Mouse (Mus musculus): ENCODE data around the gene Gdpd4.

The Gdpd4 gene

GRCm38 (mm10) chr7:97919742-97920141, at the start of gene Gdpd4:
Gene Gdpd4 (plus strand): TSS chr7:97919955.
- no peak for DNase-seq (ENCODE audit: low spot score in 2 of 2)

GRCm38 (mm10) chr7:97872396-97872795, 47.4 kb upstream of the Gdpd4 start:
- DNase-seq (ENCODE audit: low spot score in 2 of 2): peak in 1 of 2 experiments; percentile 14

- no peak for DNase-seq (ENCODE audit: low spot score in 2 of 2)
Measured at GRCm38 (mm10) chr7:97873317-97873716, 46.4 kb upstream of the Gdpd4 start.

- DNase-seq (ENCODE audit: low spot score in 2 of 2): no peak
Measured at GRCm38 (mm10) chr7:97877846-97878538, 41.8 kb upstream of the Gdpd4 start.

GRCm38 (mm10) chr7:97911646-97912045, 8.1 kb upstream of the Gdpd4 start:
- peak in 1 of 2 experiments; percentile 13 for DNase-seq (ENCODE audit: low spot score in 2 of 2)

- DNase-seq (ENCODE audit: low spot score in 2 of 2): no peak
Measured at GRCm38 (mm10) chr7:97914833-97915516, 4.8 kb upstream of the Gdpd4 start.

GRCm38 (mm10) chr7:97925819-97926218, 6.1 kb downstream of the Gdpd4 start:
- DNase-seq (ENCODE audit: low spot score in 2 of 2): no peak

GRCm38 (mm10) chr7:97926978-97927377, 7.2 kb downstream of the Gdpd4 start:
- DNase-seq (ENCODE audit: low spot score in 2 of 2): no peak

GRCm38 (mm10) chr7:97944485-97944884, 24.7 kb downstream of the Gdpd4 start:
- DNase-seq (ENCODE audit: low spot score in 2 of 2): no peak

GRCm38 (mm10) chr7:97972486-97972885, 52.7 kb downstream of the Gdpd4 start:
- no peak for DNase-seq (ENCODE audit: low spot score in 2 of 2)

GRCm38 (mm10) chr7:97977463-97977862, 57.7 kb downstream of the Gdpd4 start:
- DNase-seq (ENCODE audit: low spot score in 2 of 2): peak; percentile 30 to 45

GRCm38 (mm10) chr7:97984108-97984834, 64.5 kb downstream of the Gdpd4 start:
- DNase-seq (ENCODE audit: low spot score in 2 of 2): no peak

GRCm38 (mm10) chr7:98002617-98003016, 82.9 kb downstream of the Gdpd4 start:
- DNase-seq (ENCODE audit: low spot score in 2 of 2): no peak

- no peak for DNase-seq (ENCODE audit: low spot score in 2 of 2)
Measured at GRCm38 (mm10) chr7:98048101-98048824, 128.5 kb downstream of the Gdpd4 start.

GRCm38 (mm10) chr7:98051980-98052379, 132.2 kb downstream of the Gdpd4 start:
- DNase-seq (ENCODE audit: low spot score in 2 of 2): no peak

GRCm38 (mm10) chr7:98054461-98054860, 134.7 kb downstream of the Gdpd4 start:
- no peak for DNase-seq (ENCODE audit: low spot score in 2 of 2)

- DNase-seq (ENCODE audit: low spot score in 2 of 2): no peak
Measured at GRCm38 (mm10) chr7:98054942-98055341, 135.2 kb downstream of the Gdpd4 start.

GRCm38 (mm10) chr7:98066229-98066628, 146.5 kb downstream of the Gdpd4 start:
- no peak for DNase-seq (ENCODE audit: low spot score in 2 of 2)

- peak; percentile 39 to 61 for DNase-seq (ENCODE audit: low spot score in 2 of 2)
Measured at GRCm38 (mm10) chr7:98071620-98072019, 151.9 kb downstream of the Gdpd4 start.

GRCm38 (mm10) chr7:98077453-98077852, 157.7 kb downstream of the Gdpd4 start:
- DNase-seq (ENCODE audit: low spot score in 2 of 2): no peak

- no peak for DNase-seq (ENCODE audit: low spot score in 2 of 2)
Measured at GRCm38 (mm10) chr7:98082376-98082775, 162.6 kb downstream of the Gdpd4 start.

Data from right cerebral cortex, postnatal 36 days (tissue).